Mouse (Mus musculus) midbrain, embryonic 16.5 days (tissue): ENCODE measurements at regions not wholly inside any gene's neighbourhood (a gene's known extent, or its start where the extent isn't known, plus 50 kb on each side); places are given as distances from the start of the nearest gene placed in this dataset.
"Not testable (repeated sequence)": the region's sequence is repeated elsewhere in the genome, so short reads cannot be mapped to it uniquely, and the experiment has no call there.

Experiments used
- ATAC-seq: fragments of 200-750 bp; cut with Nextera tagmentation; 2 replicates; pipeline ENCODE4 v1.8.0; 2017; ENCODE audit warnings: moderate TSS enrichment
- H3K27ac ChIP-seq: fragments of 300-500 bp; sonication (generic); 2 replicates; pipeline ENCODE4 v1.5.1; 2014; ENCODE audit warnings: mild to moderate bottlenecking, low read length, mixed read lengths
- H3K27me3 ChIP-seq: fragments of 300-500 bp; sonication (generic); 2 replicates; pipeline ENCODE4 v1.6.1; 2014; ENCODE audit warnings: low read depth, low read length, mixed read lengths; ENCODE audit not compliant: control insufficient read depth, insufficient read depth
- H3K36me3 ChIP-seq: fragments of 300-500 bp; sonication (generic); 2 replicates; pipeline ENCODE4 v1.6.1; 2014; ENCODE audit warnings: mild to moderate bottlenecking, low read length, moderate library complexity, mixed read lengths; ENCODE audit not compliant: control insufficient read depth, insufficient read depth
- H3K4me1 ChIP-seq: fragments of 300-500 bp; sonication (generic); 2 replicates; pipeline ENCODE4 v1.6.1; 2014; ENCODE audit warnings: mild to moderate bottlenecking, low read length, mixed read lengths; ENCODE audit not compliant: control insufficient read depth, insufficient read depth
- H3K4me2 ChIP-seq: fragments of 300-500 bp; sonication (generic); 2 replicates; pipeline ENCODE4 v1.6.1; 2014; ENCODE audit warnings: mild to moderate bottlenecking, low read length, mixed read lengths
- H3K4me3 ChIP-seq: fragments of 300-500 bp; sonication (generic); 2 replicates; pipeline ENCODE4 v1.5.1; 2014; ENCODE audit warnings: low read depth, mild to moderate bottlenecking, low read length, moderate library complexity, mixed read lengths
- H3K9ac ChIP-seq: fragments of 300-500 bp; sonication (generic); 2 replicates; pipeline ENCODE4 v1.6.1; 2014; ENCODE audit warnings: low read depth, low read length, mixed read lengths
- H3K9me3 ChIP-seq: fragments of 300-500 bp; sonication (generic); replicated peaks from 2 replicates; pipeline ENCODE4 v1.6.1; 2014; ENCODE audit warnings: mild to moderate bottlenecking, low read length, mixed read lengths; ENCODE audit not compliant: control insufficient read depth, poor library complexity, severe bottlenecking
- WGBS: fragments of 180-500 bp; shearing (Covaris S2); extraction: QIAGEN DNeasy Blood & Tissue Kit; methylation state at CpG from one replicate; pipeline ENCODE4 v1.1.7; 2014; 5-methylcytosine and 5-hydroxymethylcytosine counted together

DNA sequence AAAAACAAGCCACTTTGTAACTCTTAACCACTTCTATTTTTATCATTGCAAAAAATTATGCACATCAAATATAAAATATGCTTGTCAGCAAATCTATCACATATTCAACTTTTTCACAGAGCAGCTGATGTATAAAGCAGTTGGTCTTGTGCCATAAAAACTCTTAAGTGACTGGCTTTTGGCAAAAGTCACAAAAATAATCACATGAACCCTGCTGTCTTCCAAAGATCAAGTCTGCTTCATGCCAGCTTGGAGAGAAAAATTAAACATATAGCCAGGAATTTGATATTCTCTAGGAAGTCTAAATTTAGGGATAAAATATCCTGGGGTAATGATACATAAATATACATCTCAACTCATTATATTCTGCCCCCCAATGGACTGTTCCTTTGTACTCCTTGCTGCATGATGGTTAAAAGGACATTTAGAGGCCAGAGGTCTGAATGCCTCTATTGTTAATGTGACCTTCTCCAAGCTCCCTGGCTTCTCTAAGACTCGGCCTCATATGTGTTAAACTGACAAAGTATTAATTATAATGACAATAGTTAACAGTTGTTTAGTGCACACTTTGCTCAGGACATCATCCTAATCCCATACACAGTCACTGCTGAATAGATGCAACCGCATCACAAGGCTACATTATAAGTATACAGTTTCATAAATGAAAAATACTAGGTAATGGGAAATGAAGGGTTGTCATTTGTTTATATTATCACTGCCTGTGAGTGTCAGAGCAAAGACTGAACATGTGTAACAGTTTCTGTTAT lies 422.9 kb upstream of the Hs3st1 start:
- ATAC-seq: no peak
- H3K9me3 ChIP-seq: no peaks in the 10 kb centered on the region
- no peaks in the 10 kb centered on the region for H3K27me3 ChIP-seq
- no peak overlapping the region for H3K9ac ChIP-seq
- no peak overlapping the region for H3K4me2 ChIP-seq
- no peak overlapping the region for H3K27ac ChIP-seq
- WGBS: 25% methylated on average over 2 of the region's 2 CpGs
- no peak overlapping the region for H3K4me3 ChIP-seq
- H3K36me3 ChIP-seq: no peaks in the 10 kb centered on the region
- no peaks in the 10 kb centered on the region for H3K4me1 ChIP-seq

- no peak for ATAC-seq
- no peaks in the 10 kb centered on the region for H3K36me3 ChIP-seq
- no peaks in the 10 kb centered on the region for H3K4me1 ChIP-seq
- H3K27me3 ChIP-seq: no peaks in the 10 kb centered on the region
- WGBS: 96% methylated on average over 3 of the region's 3 CpGs
- no peak overlapping the region for H3K4me2 ChIP-seq
- H3K9ac ChIP-seq: no peak overlapping the region
- no peak overlapping the region for H3K4me3 ChIP-seq
- no peaks in the 10 kb centered on the region for H3K9me3 ChIP-seq
- no peak overlapping the region for H3K27ac ChIP-seq
These were observed 381.5 kb upstream of the Hs3st1 start for GRCm38 (mm10) chr5:40136740-40137285.

GRCm38 (mm10) chr5:40124337-40124736 lies 369.1 kb upstream of the Hs3st1 start:
- Histone ChIP-seq H3K4me1 (no peaks in the 10 kb centered on the region), H3K9ac (no peak overlapping the region), H3K27me3 (no peaks in the 10 kb centered on the region), H3K4me3 (no peak overlapping the region), H3K27ac (no peak overlapping the region), H3K36me3 (no peaks in the 10 kb centered on the region), H3K9me3 (no peaks in the 10 kb centered on the region), H3K4me2 (no peak overlapping the region)
- no peak for ATAC-seq
- WGBS: 86% methylated on average over 1 of the region's 1 CpGs

GRCm38 (mm10) chr5:40116849-40117248 lies 361.6 kb upstream of the Hs3st1 start:
- Histone ChIP-seq H3K4me1 (no peaks in the 10 kb centered on the region), H3K4me3 (no peak overlapping the region), H3K9ac (no peak overlapping the region), H3K27ac (no peak overlapping the region), H3K9me3 (no peaks in the 10 kb centered on the region), H3K27me3 (no peaks in the 10 kb centered on the region), H3K4me2 (no peak overlapping the region), H3K36me3 (no peaks in the 10 kb centered on the region)
- ATAC-seq: no peak

DNA sequence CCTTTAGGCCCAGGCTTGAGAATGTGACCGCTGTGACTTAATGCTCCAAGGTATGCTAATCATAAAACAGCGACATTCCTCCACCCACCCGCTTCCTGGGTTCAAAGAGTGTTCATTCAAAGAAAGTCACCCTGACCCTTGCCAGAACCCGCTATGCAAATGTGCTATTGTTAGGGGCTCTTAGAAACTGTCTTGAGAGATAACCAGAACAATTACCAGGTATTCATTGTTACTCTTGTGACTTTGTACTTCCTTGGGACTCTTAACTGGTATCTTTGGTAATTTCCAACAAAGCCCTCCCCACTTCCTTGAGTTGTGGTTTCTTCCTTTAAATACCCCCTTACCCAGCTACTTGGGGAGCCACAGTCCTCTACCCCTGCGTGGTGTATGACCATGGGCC lies 334.3 kb upstream of the Hs3st1 start:
- WGBS: 91% methylated on average over 5 of the region's 5 CpGs
- H3K27ac ChIP-seq: not testable (repeated sequence)

DNA sequence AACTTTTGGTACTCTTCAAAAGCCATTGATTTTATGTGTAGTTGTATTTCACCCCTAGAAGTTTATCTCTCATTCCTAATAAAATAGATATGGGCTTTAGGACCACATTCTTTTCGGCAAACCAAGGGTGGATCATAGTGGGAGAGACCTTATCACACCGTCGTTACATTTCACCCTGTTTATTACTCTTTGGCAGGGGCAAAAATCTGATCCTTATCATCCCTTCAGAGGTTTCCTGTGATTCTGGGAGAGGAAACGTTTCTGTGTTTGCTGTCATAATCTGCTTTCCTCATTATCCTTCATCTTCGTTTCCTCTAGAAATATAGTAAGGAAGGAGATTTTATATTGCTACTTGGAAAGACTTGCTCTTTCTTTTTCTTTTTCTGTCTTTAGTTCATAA lies 290.0 kb upstream of the Hs3st1 start:
- Histone ChIP-seq H3K27ac (no peak overlapping the region), H3K4me1 (no peaks in the 10 kb centered on the region), H3K27me3 (no peaks in the 10 kb centered on the region), H3K9ac (no peak overlapping the region), H3K4me3 (no peak overlapping the region), H3K36me3 (no peaks in the 10 kb centered on the region), H3K4me2 (no peak overlapping the region), H3K9me3 (no peaks in the 10 kb centered on the region)
- ATAC-seq: no peak
- 80% methylated on average over 5 of the region's 5 CpGs for WGBS

More for the DNA sequence above, 334.3 kb upstream of the Hs3st1 start:
- ATAC-seq, H3K9ac ChIP-seq, H3K4me1 ChIP-seq, H3K4me3 ChIP-seq, H3K27me3 ChIP-seq, H3K36me3 ChIP-seq, H3K4me2 ChIP-seq, H3K9me3 ChIP-seq: not testable (repeated sequence)

DNA sequence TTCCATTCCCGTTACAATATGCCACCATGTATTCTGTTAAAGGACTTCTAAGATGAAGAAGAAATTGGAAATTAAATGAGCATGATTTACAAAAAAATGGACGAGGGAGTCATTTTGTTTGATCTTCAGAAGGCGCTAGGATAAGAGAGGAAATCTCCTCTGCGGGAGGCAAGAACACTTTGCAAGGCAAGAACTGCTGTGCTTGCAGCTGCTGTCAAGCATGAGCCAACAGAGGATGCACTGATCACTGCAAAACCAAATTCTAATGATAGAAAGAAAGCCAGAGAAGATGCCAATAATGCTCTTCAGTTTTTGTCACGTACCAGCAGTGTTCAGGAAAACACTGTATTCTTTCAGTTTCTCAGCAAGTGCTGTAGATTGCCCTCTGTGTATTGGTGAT lies 279.2 kb upstream of the Hs3st1 start:
- no peak overlapping the region for H3K4me2 ChIP-seq
- H3K9ac ChIP-seq: no peak overlapping the region
- no peaks in the 10 kb centered on the region for H3K27me3 ChIP-seq
- H3K4me3 ChIP-seq: no peak overlapping the region
- H3K9me3 ChIP-seq: no peaks in the 10 kb centered on the region
- no peak overlapping the region for H3K27ac ChIP-seq
- H3K36me3 ChIP-seq: no peaks in the 10 kb centered on the region
- WGBS: 71% methylated on average over 5 of the region's 5 CpGs
- peaks cover 3% of the 10 kb centered on the region; the same call in 1 of the 2 replicates for H3K4me1 ChIP-seq
- ATAC-seq: no peak

DNA sequence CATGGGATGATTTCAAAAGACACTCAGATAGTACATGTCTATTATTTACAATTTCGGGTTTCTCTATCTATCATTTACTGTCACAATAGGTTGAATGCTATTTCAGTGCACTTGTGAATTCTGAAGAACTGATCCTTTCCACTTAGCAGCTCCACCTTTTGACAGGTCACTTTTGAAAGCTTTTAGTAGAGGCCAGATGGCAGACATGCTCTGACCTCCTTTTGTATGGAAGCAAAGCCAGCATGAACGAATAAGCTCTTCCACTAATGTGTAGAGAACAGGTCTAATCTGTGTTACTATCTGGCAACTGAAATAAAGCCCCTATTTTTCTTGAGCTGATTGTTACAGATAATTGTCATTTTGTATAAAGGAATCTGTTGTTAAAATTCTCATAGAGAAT lies 278.4 kb upstream of the Hs3st1 start:
- ATAC-seq: no peak
- Histone ChIP-seq H3K27ac (no peak overlapping the region), H3K36me3 (no peaks in the 10 kb centered on the region), H3K4me2 (no peak overlapping the region), H3K9ac (no peak overlapping the region), H3K27me3 (no peaks in the 10 kb centered on the region), H3K4me1 (peaks cover 3% of the 10 kb centered on the region; the same call in 1 of the 2 replicates), H3K9me3 (no peaks in the 10 kb centered on the region), H3K4me3 (no peak overlapping the region)
- WGBS: 69% methylated on average over 2 of the region's 2 CpGs

- H3K27ac ChIP-seq: no peak overlapping the region
- H3K9me3 ChIP-seq: no peaks in the 10 kb centered on the region
- H3K27me3 ChIP-seq: no peaks in the 10 kb centered on the region
- no peak overlapping the region for H3K9ac ChIP-seq
- no peak overlapping the region for H3K4me2 ChIP-seq
- H3K4me1 ChIP-seq: peaks cover 3% of the 10 kb centered on the region; the same call in 1 of the 2 replicates
- H3K36me3 ChIP-seq: no peaks in the 10 kb centered on the region
- WGBS: 66% methylated on average over 6 of the region's 6 CpGs
- no peak for ATAC-seq
- no peak overlapping the region for H3K4me3 ChIP-seq
These were observed 275.0 kb upstream of the Hs3st1 start for GRCm38 (mm10) chr5:40030261-40030660.
